Mouse (Mus musculus): ENCODE measurements around the gene Stpg1.
A peak's percentile ranks its signal among the peaks of the same experiment; 100 is the strongest.

The Stpg1 gene

DNA sequence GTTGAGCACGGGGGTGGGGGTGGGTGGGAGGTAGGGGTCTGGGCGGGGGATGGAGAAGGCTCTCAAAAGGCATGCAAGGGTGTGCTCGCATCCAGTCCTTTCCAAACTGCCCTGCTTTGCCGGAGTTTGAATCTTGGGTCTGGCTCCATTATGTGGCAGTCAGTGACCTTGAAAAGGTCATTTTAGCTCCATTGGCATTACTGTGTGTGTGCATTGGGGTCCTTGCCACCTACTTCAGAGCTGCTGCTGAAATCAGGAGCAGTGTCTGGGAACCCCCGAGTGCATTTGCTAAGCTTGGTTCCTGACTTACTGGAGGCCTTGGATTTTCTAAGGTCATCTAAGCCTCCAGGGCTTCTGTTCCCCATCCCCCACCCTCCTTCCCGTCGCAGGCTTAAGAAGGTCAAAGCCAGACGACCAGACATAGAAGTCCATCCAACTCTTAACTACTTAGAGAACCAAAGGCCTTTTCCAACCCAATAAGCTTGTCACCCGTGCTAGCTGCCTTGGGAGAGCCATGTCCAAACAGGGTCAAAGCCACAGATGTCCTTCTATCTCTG, 54.0 kb downstream of the Stpg1 start:
- no peak for DNase-seq (ENCODE audit: low spot score in 2 of 2)

GRCm38 (mm10) chr4:135549323-135549722, 54.7 kb downstream of the Stpg1 start:
- no peak for DNase-seq (ENCODE audit: low spot score in 2 of 2)

- DNase-seq (ENCODE audit: low spot score in 2 of 2): no peak
Observed at GRCm38 (mm10) chr4:135563794-135564193, 69.2 kb downstream of the Stpg1 start.

DNA sequence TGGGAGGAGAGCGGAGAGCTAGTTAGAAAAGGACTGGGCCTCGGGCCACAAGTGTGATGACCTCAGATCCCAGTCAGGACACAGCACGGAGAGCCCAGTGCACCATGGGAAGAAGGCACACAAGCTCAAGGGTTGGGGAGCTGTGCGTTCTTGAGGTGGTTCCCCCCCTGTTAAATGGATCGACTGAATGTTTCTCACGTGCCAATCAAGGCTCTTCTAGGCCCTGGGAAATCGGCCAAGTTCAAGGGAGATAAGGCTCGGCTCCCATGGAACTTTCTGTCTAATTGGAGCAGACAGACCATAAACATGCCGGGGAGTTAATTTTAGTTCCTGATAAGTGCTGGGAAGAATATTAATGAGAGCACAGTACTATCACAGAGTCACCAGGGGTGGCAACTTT, 70.8 kb downstream of the Stpg1 start:
- DNase-seq (ENCODE audit: low spot score in 2 of 2): no peak

- no peak for DNase-seq (ENCODE audit: low spot score in 2 of 2)
Observed at GRCm38 (mm10) chr4:135567042-135567441, 72.5 kb downstream of the Stpg1 start.

DNA sequence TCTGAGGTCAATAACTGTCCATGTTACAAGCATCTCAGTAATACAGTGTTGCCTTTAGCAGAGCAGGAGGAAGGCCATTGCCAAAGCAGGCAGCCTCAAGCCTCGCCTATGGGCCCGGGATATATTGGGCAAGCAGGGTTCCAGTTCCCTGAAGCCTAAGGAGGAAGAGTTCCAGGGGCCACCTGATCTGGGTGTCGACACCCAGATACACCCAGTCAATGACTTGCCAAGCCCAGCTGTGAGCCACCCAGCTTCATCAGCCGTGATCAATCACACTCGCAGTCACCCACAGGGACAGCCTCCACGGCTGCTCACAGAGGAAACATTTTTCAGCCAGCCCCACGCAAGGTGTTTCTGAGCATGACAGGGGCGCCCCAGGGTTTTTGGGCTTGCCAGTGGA, 72.9 kb downstream of the Stpg1 start:
- DNase-seq (ENCODE audit: low spot score in 2 of 2): no peak

- no peak for DNase-seq (ENCODE audit: low spot score in 2 of 2)
Observed at GRCm38 (mm10) chr4:135569201-135569600, 74.6 kb downstream of the Stpg1 start.

- DNase-seq (ENCODE audit: low spot score in 2 of 2): no peak
Observed at GRCm38 (mm10) chr4:135570152-135571036, 75.8 kb downstream of the Stpg1 start.

DNA sequence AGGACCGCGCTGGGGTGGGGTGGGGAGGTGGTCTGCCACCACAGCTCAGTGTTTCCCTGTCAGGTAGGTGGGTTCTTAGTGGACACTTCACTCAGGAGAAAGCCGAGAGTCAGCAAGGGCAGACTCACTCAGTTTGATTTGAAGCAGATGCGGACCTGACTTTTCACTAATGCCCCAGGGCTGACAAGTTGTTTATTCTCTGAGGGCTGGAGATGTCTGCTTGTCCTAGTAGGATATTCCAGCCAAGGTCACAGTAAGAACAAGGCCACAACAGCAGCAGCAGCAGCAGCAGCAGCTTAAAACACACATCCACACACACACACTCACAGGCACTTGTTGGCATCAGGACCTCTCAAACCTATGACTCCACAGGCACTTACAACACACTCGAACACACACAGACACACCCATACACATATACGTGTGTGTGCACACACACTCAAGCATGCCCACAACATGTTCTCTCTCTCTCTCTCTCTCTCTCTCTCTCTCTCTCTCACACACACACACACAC, 76.5 kb downstream of the Stpg1 start:
- no peak for DNase-seq (ENCODE audit: low spot score in 2 of 2)

GRCm38 (mm10) chr4:135572276-135572675, 77.7 kb downstream of the Stpg1 start:
- no peak for DNase-seq (ENCODE audit: low spot score in 2 of 2)

DNA sequence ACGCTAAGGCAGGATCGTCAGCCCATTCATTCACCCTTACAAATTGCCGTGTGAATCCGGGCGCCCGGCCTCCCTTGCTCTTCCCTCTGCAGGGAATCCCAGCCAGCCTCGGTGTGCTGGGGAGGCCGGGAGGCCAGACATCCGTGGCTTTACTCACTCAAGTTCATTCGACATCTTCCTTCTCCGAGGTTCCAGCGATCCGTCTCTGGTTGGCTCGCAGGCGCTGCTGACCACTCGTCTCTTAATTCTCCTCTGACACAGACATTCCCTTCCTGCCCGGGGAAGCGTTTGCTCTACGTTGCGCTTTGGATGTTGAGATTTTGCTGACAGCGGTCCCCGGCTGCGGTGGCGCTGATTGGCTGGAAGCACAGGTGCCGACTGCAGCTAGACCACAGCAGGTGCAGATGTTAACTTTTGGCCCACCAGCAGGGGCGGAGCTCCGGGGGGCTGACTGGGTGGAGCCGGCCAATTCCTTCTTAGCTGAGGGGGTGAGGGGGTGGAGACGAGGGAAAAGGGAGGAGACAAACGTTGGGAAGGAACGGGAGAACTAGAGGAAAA, 78.7 kb downstream of the Stpg1 start, which contains the start of gene Grhl3:
Gene Grhl3, minus strand, starts transcription at position 380 of the 558 bp plus-strand sequence.
- peak; percentile 67 to 76 for DNase-seq (ENCODE audit: low spot score in 2 of 2)

DNA sequence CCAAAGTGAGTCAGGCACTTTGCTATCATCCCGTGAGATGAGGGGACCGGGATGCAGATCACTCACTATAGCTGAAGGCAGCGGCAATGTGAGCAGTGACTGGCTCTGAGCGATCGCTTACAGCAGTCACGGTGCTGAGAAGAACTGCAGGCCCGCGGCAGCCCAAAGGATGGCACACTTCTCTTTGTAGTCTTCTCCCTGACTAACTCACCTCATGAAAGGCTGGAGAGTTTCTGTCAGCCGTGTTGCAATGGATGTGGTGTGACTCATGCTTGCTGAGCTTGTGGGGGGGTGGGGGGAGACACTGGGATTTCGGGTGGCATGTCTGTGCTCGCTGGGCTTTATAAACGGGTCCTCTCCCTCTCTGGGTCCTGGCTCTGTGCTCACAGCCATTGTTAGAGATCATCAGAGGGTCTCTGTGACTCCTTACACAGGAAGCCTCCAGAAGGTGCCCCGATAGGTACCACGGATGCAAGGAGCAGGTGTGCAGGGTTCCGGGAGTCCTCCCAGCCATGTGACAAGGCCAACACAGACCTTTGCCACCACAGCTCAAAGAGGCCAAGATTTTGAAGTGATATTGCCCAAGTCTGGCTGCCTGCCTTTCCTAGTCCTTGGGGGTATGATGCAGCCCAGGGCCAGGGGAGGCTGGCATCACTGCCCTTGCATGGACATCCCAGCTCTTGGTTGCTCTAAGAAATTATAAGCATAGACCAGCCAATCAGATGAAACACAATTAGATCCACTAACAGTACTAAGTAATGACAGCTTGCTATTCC, 81.0 kb downstream of the Stpg1 start:
- peak in 1 of 2 experiments; percentile 65 for DNase-seq (ENCODE audit: low spot score in 2 of 2)

- no peak for DNase-seq (ENCODE audit: low spot score in 2 of 2)
Observed at GRCm38 (mm10) chr4:135578490-135578889, 83.9 kb downstream of the Stpg1 start.

GRCm38 (mm10) chr4:135579695-135580094, 85.1 kb downstream of the Stpg1 start:
- DNase-seq (ENCODE audit: low spot score in 2 of 2): no peak

GRCm38 (mm10) chr4:135581222-135581910, 86.8 kb downstream of the Stpg1 start:
- DNase-seq (ENCODE audit: low spot score in 2 of 2): no peak

DNA sequence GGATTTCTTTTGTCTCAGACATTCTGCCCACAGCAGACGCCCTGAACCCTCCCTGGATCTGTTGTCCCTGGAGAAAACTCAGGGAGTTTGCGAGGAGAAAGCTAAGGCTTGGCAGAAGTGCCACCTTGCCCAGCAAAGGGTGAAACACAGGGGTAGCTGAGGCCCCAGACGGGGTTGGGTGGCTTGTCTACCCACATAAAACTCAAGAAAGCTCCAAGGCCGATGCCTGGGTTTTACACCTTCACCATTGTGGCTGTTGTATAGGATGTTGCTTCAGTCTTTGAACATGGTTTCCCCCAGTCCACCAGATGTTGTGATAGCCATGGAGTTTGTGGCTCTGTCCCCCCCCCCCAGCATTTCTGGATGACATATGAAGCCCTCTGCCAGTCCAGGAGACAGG, 90.2 kb downstream of the Stpg1 start:
- no peak for DNase-seq (ENCODE audit: low spot score in 2 of 2)
